8 mouse cellular contexts compared by ENCODE assay signal in genomic region chr19:5925311-5925855, GRCm38 (mm10). TPM values are rescaled to one million over a fixed set of nuclear protein-coding genes. Genes with fewer than 3 reads are reported as not detected.
DNase-seq lines count a peak whose midpoint lies in the region; ATAC-seq and TF ChIP-seq lines count a peak whose summit lies in the region.

No protein-coding gene starts in this region.

- peaks cover 9% of the 10 kb centered on the region; the same call in 1 of the 2 replicates for H3K27me3 ChIP-seq in heart, embryonic 10.5 days (ENCODE audit: insufficient read depth, poor library complexity, severe bottlenecking)
- no peaks in the 10 kb centered on the region for H3K27me3 ChIP-seq in MEL (ENCODE audit: control insufficient read depth in 1 of 2, insufficient read depth in 2 of 2, low read length in 2 of 2)
- H3K27me3 ChIP-seq in heart, embryonic 15.5 days = no peaks in the 10 kb centered on the region
- peaks cover 23% of the 10 kb centered on the region for H3K27me3 ChIP-seq in liver, embryonic 15.5 days
- no peaks in the 10 kb centered on the region for H3K27me3 ChIP-seq in thymus, adult 2 months (ENCODE audit: control insufficient read depth, insufficient read depth, low read length)

- H3K4me3 ChIP-seq in heart, embryonic 10.5 days = peak overlapping the region; percentile 65
- H3K4me3 ChIP-seq in MEL (ENCODE audit: control insufficient read depth in 1 of 2, insufficient read depth in 1 of 2, low read depth in 2 of 2, low read length in 2 of 2) = peak overlapping the region; percentile 25 to 37
- peak overlapping the region; percentile 65 for H3K4me3 ChIP-seq in heart, embryonic 15.5 days
- peak overlapping the region; percentile 58 for H3K4me3 ChIP-seq in liver, embryonic 15.5 days (replicated peaks)
- H3K4me3 ChIP-seq in thymus, adult 2 months (ENCODE audit: control insufficient read depth, insufficient read depth, low read length) = no peak overlapping the region

- H3K9ac ChIP-seq in MEL (ENCODE audit: control insufficient read depth, low read depth, low read length, poor library complexity, severe bottlenecking) = no peak overlapping the region; the same call in 1 of the 2 replicates
- peak overlapping the region; percentile 67 for H3K9ac ChIP-seq in heart, embryonic 15.5 days
- no peak overlapping the region for H3K9ac ChIP-seq in liver, embryonic 15.5 days

- no peak for TF ChIP-seq POLR2A in MEL (IDR thresholded peaks at IDR 0.05; ENCODE audit: control insufficient read depth in 1 of 2, insufficient read depth in 1 of 2, low read depth in 1 of 2, low read length in 2 of 2, poor library complexity in 1 of 2)
- TF ChIP-seq POLR2A in thymus, adult 2 months (IDR thresholded peaks at IDR 0.05; ENCODE audit: control insufficient read depth, extremely low read depth, insufficient read depth, low read length, poor library complexity) = no peak

- no peak for TF ChIP-seq RAD21 in MEL (IDR thresholded peaks at IDR 0.05; ENCODE audit: low read depth, low read length)

- H3K4me2 ChIP-seq in heart, embryonic 15.5 days = peak overlapping the region; percentile 84
- H3K4me2 ChIP-seq in liver, embryonic 15.5 days = peak overlapping the region; percentile 87

- no peaks in the 10 kb centered on the region for H3K9me3 ChIP-seq in heart, embryonic 10.5 days
- H3K9me3 ChIP-seq in MEL (replicated peaks; ENCODE audit: insufficient read depth, low read length) = no peaks in the 10 kb centered on the region
- H3K9me3 ChIP-seq in heart, embryonic 15.5 days (replicated peaks) = no peaks in the 10 kb centered on the region
- H3K9me3 ChIP-seq in liver, embryonic 15.5 days (replicated peaks) = no peaks in the 10 kb centered on the region

- no peaks in the 10 kb centered on the region for H3K79me2 ChIP-seq in MEL (ENCODE audit: control insufficient read depth, insufficient read depth, low read length, poor library complexity)

- no peak for TF ChIP-seq EP300 in MEL (IDR thresholded peaks at IDR 0.05; ENCODE audit: low read depth in 1 of 2, low read length in 2 of 2)

- WGBS in heart, embryonic 10.5 days = 23% methylated on average over 11 of the region's 11 CpGs
- WGBS in heart, embryonic 15.5 days = 21% methylated on average over 11 of the region's 11 CpGs
- WGBS in liver, embryonic 15.5 days (ENCODE audit: insufficient replicate concordance) = 31% methylated on average over 11 of the region's 11 CpGs
- 38% methylated on average over 11 of the region's 11 CpGs for WGBS in thymus, adult 2 months

- DNase-seq in heart, embryonic 10.5 days (ENCODE audit: low spot score) = no peak
- no peak for DNase-seq in heart, adult 8-10 months (ENCODE audit: low spot score)
- peak; percentile 21 for DNase-seq in MEL (ENCODE audit: low read depth, low spot score)
- DNase-seq in right cerebral cortex, postnatal 14 days = no peak
- no peak for DNase-seq in thymus, adult 18-20 months
- no peak for DNase-seq in thymus, adult 2 months

- H3K27ac ChIP-seq in heart, embryonic 10.5 days = peak overlapping the region; percentile 83
- no peak overlapping the region for H3K27ac ChIP-seq in MEL (ENCODE audit: control insufficient read depth, low read depth, low read length)
- peak overlapping the region; percentile 85 for H3K27ac ChIP-seq in heart, embryonic 15.5 days
- H3K27ac ChIP-seq in liver, embryonic 15.5 days (replicated peaks) = 0 out of 2 replicates have a peak overlapping the region, but pooled peaks have one; percentile 35
- no peak overlapping the region for H3K27ac ChIP-seq in thymus, adult 2 months (ENCODE audit: control insufficient read depth, insufficient read depth, low read length)

- no peak for TF ChIP-seq CTCF in MEL (IDR thresholded peaks at IDR 0.05 in 2 of 3, conservative IDR thresholded peaks at IDR 0.05 in 1 of 3; ENCODE audit: control insufficient read depth in 1 of 3, insufficient read depth in 1 of 3, low read depth in 2 of 3, low read length in 3 of 3, poor library complexity in 1 of 3, severe bottlenecking in 1 of 3)
- no peak for TF ChIP-seq CTCF in thymus, adult 2 months (IDR thresholded peaks at IDR 0.05; ENCODE audit: borderline replicate concordance, control insufficient read depth, extremely low read depth, insufficient read depth, low read length, poor library complexity)

- H3K4me1 ChIP-seq in heart, embryonic 10.5 days = peaks cover 68% of the 10 kb centered on the region
- peaks cover 12 to 16% of the 10 kb centered on the region in 2 experiments for H3K4me1 ChIP-seq in MEL (ENCODE audit: control insufficient read depth in 1 of 2, insufficient read depth in 2 of 2, low read length in 2 of 2)
- H3K4me1 ChIP-seq in heart, embryonic 15.5 days (replicated peaks) = peaks cover 54% of the 10 kb centered on the region
- peaks cover 67% of the 10 kb centered on the region for H3K4me1 ChIP-seq in liver, embryonic 15.5 days (replicated peaks)
- H3K4me1 ChIP-seq in thymus, adult 2 months (replicated peaks; ENCODE audit: control insufficient read depth, insufficient read depth, low read length) = peaks cover 20% of the 10 kb centered on the region

- no peak for ATAC-seq in heart, embryonic 15.5 days (replicated peaks; ENCODE audit: insufficient number of reproducible peaks, insufficient read depth, low FRiP score, low read depth)
- ATAC-seq in liver, embryonic 15.5 days (ENCODE audit: insufficient read depth) = no peak

- no peaks in the 10 kb centered on the region for H3K36me3 ChIP-seq in heart, embryonic 10.5 days
- peaks cover 0 to 12% of the 10 kb centered on the region in 2 experiments; a peak in 2 of 4 replicates for H3K36me3 ChIP-seq in MEL (ENCODE audit: control insufficient read depth in 1 of 2, insufficient read depth in 2 of 2, low read length in 2 of 2)
- H3K36me3 ChIP-seq in heart, embryonic 15.5 days = no peaks in the 10 kb centered on the region
- no peaks in the 10 kb centered on the region for H3K36me3 ChIP-seq in liver, embryonic 15.5 days (replicated peaks)
- no peaks in the 10 kb centered on the region for H3K36me3 ChIP-seq in thymus, adult 2 months (ENCODE audit: control insufficient read depth, insufficient read depth, low read length)

TF ChIP-seq in MEL, 35 proteins besides CTCF, POLR2A, EP300 and RAD21 (continues in another document):
- TF ChIP-seq E2F4 (IDR thresholded peaks at IDR 0.05; ENCODE audit: borderline replicate concordance, low read depth, low read length) = no peak
- TF ChIP-seq TAL1 (IDR thresholded peaks at IDR 0.05; ENCODE audit: low read length) = no peak
- no peak for TF ChIP-seq TCF12 (IDR thresholded peaks at IDR 0.05; ENCODE audit: low read depth, low read length)

RNA-seq across cellular contexts. Expression of gene Cdc42ep2, which starts 0.8 kb away (rescaled TPM):
- polyA plus RNA-seq in heart, embryonic 10.5 days (2016; fragmentation: Nextera tagmentation; extraction: Ambion mirVana) = 5.9 and 7.4 TPM in 2 replicates
- 1 to 10 TPM; 6.0 to 9.7 (median 8.9) TPM for total RNA-seq in heart, adult 8-10 months (2022)
- total RNA-seq in MEL (2012; rRNA removed) = 0.75 and 1.1 TPM in 2 replicates
- polyA plus RNA-seq in MEL (2012; ENCODE audit: insufficient read depth in 1 of 2, insufficient read length in 2 of 2, low read depth in 1 of 2, low replicate concordance in 2 of 2, missing spikeins in 1 of 2) = 1 to 10 TPM in 1 of 2 experiments, not detected in 1; 1.7 TPM
- polyA plus RNA-seq in heart, embryonic 15.5 days (2015; fragmentation: Nextera tagmentation; extraction: Ambion mirVana) = 10.4 and 13.0 TPM in 2 replicates
- 2.9 and 3.1 TPM in 2 replicates for polyA plus RNA-seq in liver, embryonic 15.5 days (2015; fragmentation: Nextera tagmentation; extraction: Ambion mirVana)
- polyA plus RNA-seq in thymus, adult 2 months (2012; rRNA removed) = 5.1 and 5.8 TPM in 2 replicates

RNA-seq across cellular contexts. Expression of gene Dpf2, which starts 12.6 kb away (rescaled TPM):
- 134 and 150 TPM in 2 replicates for polyA plus RNA-seq in heart, embryonic 10.5 days (2016; fragmentation: Nextera tagmentation; extraction: Ambion mirVana)
- total RNA-seq in heart, adult 8-10 months (2022) = 10 to 100 TPM; 71.9 to 95.2 (median 81.1) TPM
- total RNA-seq in MEL (2012; rRNA removed) = 45.7 and 58.6 TPM in 2 replicates
- polyA plus RNA-seq in MEL (2012; ENCODE audit: insufficient read depth in 1 of 2, insufficient read length in 2 of 2, low read depth in 1 of 2, low replicate concordance in 2 of 2, missing spikeins in 1 of 2) = 100 to 1,000 TPM; 133 to 166 TPM
- 81.9 and 106 TPM in 2 replicates for polyA plus RNA-seq in heart, embryonic 15.5 days (2015; fragmentation: Nextera tagmentation; extraction: Ambion mirVana)
- 52.7 and 59.4 TPM in 2 replicates for polyA plus RNA-seq in liver, embryonic 15.5 days (2015; fragmentation: Nextera tagmentation; extraction: Ambion mirVana)
- polyA plus RNA-seq in thymus, adult 2 months (2012; rRNA removed) = 175 and 194 TPM in 2 replicates

RNA-seq across cellular contexts. Expression of gene Tigd3, which starts 31.4 kb away (rescaled TPM):
- polyA plus RNA-seq in heart, embryonic 10.5 days (2016; fragmentation: Nextera tagmentation; extraction: Ambion mirVana) = 2.4 and 2.9 TPM in 2 replicates
- total RNA-seq in heart, adult 8-10 months (2022) = under 1 TPM; 0.23 to 0.50 (median 0.34) TPM
- 1.9 and 2.1 TPM in 2 replicates for total RNA-seq in MEL (2012; rRNA removed)
- polyA plus RNA-seq in MEL (2012; ENCODE audit: insufficient read depth in 1 of 2, insufficient read length in 2 of 2, low read depth in 1 of 2, low replicate concordance in 2 of 2, missing spikeins in 1 of 2) = 1 to 10 TPM in 1 of 2 experiments, not detected in 1; 2.2 TPM
- polyA plus RNA-seq in heart, embryonic 15.5 days (2015; fragmentation: Nextera tagmentation; extraction: Ambion mirVana) = 1.2 and 2.0 TPM in 2 replicates
- 2.8 and 2.9 TPM in 2 replicates for polyA plus RNA-seq in liver, embryonic 15.5 days (2015; fragmentation: Nextera tagmentation; extraction: Ambion mirVana)
- 4.0 and 4.7 TPM in 2 replicates for polyA plus RNA-seq in thymus, adult 2 months (2012; rRNA removed)

RNA-seq across cellular contexts. Expression of gene Pola2, which starts 38.6 kb away (rescaled TPM):
- 70.0 and 80.7 TPM in 2 replicates for polyA plus RNA-seq in heart, embryonic 10.5 days (2016; fragmentation: Nextera tagmentation; extraction: Ambion mirVana)
- total RNA-seq in heart, adult 8-10 months (2022) = 10 to 100 TPM in 2 of 4 experiments, 1 to 10 TPM in 2; 7.8 to 13.5 (median 9.3) TPM
- 75.3 and 77.3 TPM in 2 replicates for total RNA-seq in MEL (2012; rRNA removed)
- 100 to 1,000 TPM in 1 of 2 experiments, 10 to 100 TPM in 1; 99.4 to 126 TPM for polyA plus RNA-seq in MEL (2012; ENCODE audit: insufficient read depth in 1 of 2, insufficient read length in 2 of 2, low read depth in 1 of 2, low replicate concordance in 2 of 2, missing spikeins in 1 of 2)
- polyA plus RNA-seq in heart, embryonic 15.5 days (2015; fragmentation: Nextera tagmentation; extraction: Ambion mirVana) = 35.8 and 48.9 TPM in 2 replicates
- 53.8 and 58.9 TPM in 2 replicates for polyA plus RNA-seq in liver, embryonic 15.5 days (2015; fragmentation: Nextera tagmentation; extraction: Ambion mirVana)
- polyA plus RNA-seq in thymus, adult 2 months (2012; rRNA removed) = 115 and 120 TPM in 2 replicates

RNA-seq across cellular contexts. Expression of gene Slc25a45, which starts 47.8 kb away (rescaled TPM):
- polyA plus RNA-seq in heart, embryonic 10.5 days (2016; fragmentation: Nextera tagmentation; extraction: Ambion mirVana) = 2.1 and 2.5 TPM in 2 replicates
- 1 to 10 TPM; 2.4 to 3.8 (median 2.8) TPM for total RNA-seq in heart, adult 8-10 months (2022)
- 20.7 and 23.5 TPM in 2 replicates for total RNA-seq in MEL (2012; rRNA removed)
- 10 to 100 TPM in 1 of 2 experiments, not detected in 1; 30.7 TPM for polyA plus RNA-seq in MEL (2012; ENCODE audit: insufficient read depth in 1 of 2, insufficient read length in 2 of 2, low read depth in 1 of 2, low replicate concordance in 2 of 2, missing spikeins in 1 of 2)
- 3.2 and 4.2 TPM in 2 replicates for polyA plus RNA-seq in heart, embryonic 15.5 days (2015; fragmentation: Nextera tagmentation; extraction: Ambion mirVana)
- polyA plus RNA-seq in liver, embryonic 15.5 days (2015; fragmentation: Nextera tagmentation; extraction: Ambion mirVana) = 7.1 and 7.9 TPM in 2 replicates
- polyA plus RNA-seq in thymus, adult 2 months (2012; rRNA removed) = 57.5 and 57.9 TPM in 2 replicates

Comparison
In these comparisons a context has a peak if more than half of its experiments do, and no peak if none do; other contexts are left out.
1. H3K27ac ChIP-seq: peak in heart, embryonic 10.5 days (single experiment), heart, embryonic 15.5 days (single experiment) and liver, embryonic 15.5 days (single experiment); none in MEL (single experiment) and thymus, adult 2 months (single experiment).